Comparison of ENCODE assay signal across 22 mouse cellular contexts in genomic region chr3:122186975-122187374, GRCm38 (mm10). TPM values are rescaled to one million over a fixed set of nuclear protein-coding genes. Genes with fewer than 3 reads are reported as not detected.
DNase-seq lines count a peak whose midpoint lies in the region; ATAC-seq and TF ChIP-seq lines count a peak whose summit lies in the region.
"Had no signal": no experiment of that assay in that cellular context is flagged by ENCODE, and none has a peak within 500 bp of the region (broad histone marks: within the 10 kb centered on the region; RNA-seq: fewer than 3 reads in every experiment).

No protein-coding gene starts in this region.

- DNase-seq in liver, embryonic 13.5 days, result peak; percentile 14
- DNase-seq in testis, postnatal 10 days (ENCODE audit: low spot score), result no peak
- DNase-seq in thymus, adult 2 months, result no peak
- DNase-seq: adrenal gland, postnatal 36 days; cerebellum, adult 18-20 months; cerebellum, postnatal 25 days; forebrain, postnatal 0 days; heart, adult 11 months; kidney, adult 2 months; kidney, postnatal 25 days; left cerebral cortex, postnatal 4 days; right cerebral cortex, adult 18-20 months had no signal

- TF ChIP-seq CTCF in thymus, adult 2 months (IDR thresholded peaks at IDR 0.05; ENCODE audit: borderline replicate concordance, control insufficient read depth, extremely low read depth, insufficient read depth, low read length, poor library complexity), result no peak

- no peak for ATAC-seq in megakaryocyte, adult 5-6 weeks (ENCODE audit: poor library complexity, severe bottlenecking)
- ATAC-seq in common myeloid progenitor, adult 5-6 weeks (replicated peaks; ENCODE audit: low read depth, poor library complexity, severe bottlenecking), result peak; percentile 94
- peak; percentile 68 for ATAC-seq in liver, embryonic 13.5 days (ENCODE audit: low read depth)
- no peak for ATAC-seq in kidney, embryonic 14.5 days (ENCODE audit: low FRiP score, low TSS enrichment)
- ATAC-seq: forebrain, postnatal 0 days; hindbrain, postnatal 0 days had no signal

- no peaks in the 10 kb centered on the region for H3K9me3 ChIP-seq in megakaryocyte, embryonic 14.5 days
- no peaks in the 10 kb centered on the region for H3K9me3 ChIP-seq in liver, embryonic 13.5 days (replicated peaks)
- no peaks in the 10 kb centered on the region for H3K9me3 ChIP-seq in kidney, embryonic 14.5 days (ENCODE audit: control insufficient read depth, low read length)
- H3K9me3 ChIP-seq: embryonic facial prominence, embryonic 15.5 days; forebrain, embryonic 10.5 days; hindbrain, embryonic 10.5 days; midbrain, embryonic 12.5 days; neural tube, embryonic 13.5 days had no signal

- WGBS in liver, embryonic 13.5 days (ENCODE audit: insufficient replicate concordance), result 10% methylated on average over 1 of the region's 1 CpGs
- 28% methylated on average over 1 of the region's 1 CpGs for WGBS in thymus, adult 2 months
- WGBS in kidney, embryonic 14.5 days, result 77% methylated on average over 1 of the region's 1 CpGs

- H3K27ac ChIP-seq in liver, embryonic 13.5 days, result no peak overlapping the region
- H3K27ac ChIP-seq in thymus, adult 2 months (ENCODE audit: control insufficient read depth, insufficient read depth, low read length), result no peak overlapping the region
- H3K27ac ChIP-seq in kidney, embryonic 14.5 days (ENCODE audit: low read depth, low read length), result no peak overlapping the region
- H3K27ac ChIP-seq: embryonic facial prominence, embryonic 15.5 days; forebrain, embryonic 10.5 days; hindbrain, embryonic 10.5 days; hindbrain, postnatal 0 days; midbrain, embryonic 12.5 days; neural tube, embryonic 13.5 days had no signal

- TF ChIP-seq POLR2A in thymus, adult 2 months (IDR thresholded peaks at IDR 0.05; ENCODE audit: control insufficient read depth, extremely low read depth, insufficient read depth, low read length, poor library complexity), result no peak

- H3K36me3 ChIP-seq in megakaryocyte, embryonic 14.5 days (replicated peaks; ENCODE audit: low read length), result no peaks in the 10 kb centered on the region
- no peaks in the 10 kb centered on the region for H3K36me3 ChIP-seq in liver, embryonic 13.5 days
- H3K36me3 ChIP-seq in thymus, adult 2 months (ENCODE audit: control insufficient read depth, insufficient read depth, low read length), result no peaks in the 10 kb centered on the region
- no peaks in the 10 kb centered on the region for H3K36me3 ChIP-seq in kidney, embryonic 14.5 days (ENCODE audit: control insufficient read depth, insufficient read depth, low read length)
- H3K36me3 ChIP-seq: embryonic facial prominence, embryonic 15.5 days; forebrain, embryonic 10.5 days; hindbrain, embryonic 10.5 days; midbrain, embryonic 12.5 days; neural tube, embryonic 13.5 days had no signal

- H3K4me3 ChIP-seq in megakaryocyte, embryonic 14.5 days (replicated peaks), result peak overlapping the region; percentile 23
- no peak overlapping the region for H3K4me3 ChIP-seq in liver, embryonic 13.5 days (replicated peaks)
- H3K4me3 ChIP-seq in thymus, adult 2 months (ENCODE audit: control insufficient read depth, insufficient read depth, low read length), result no peak overlapping the region
- H3K4me3 ChIP-seq in kidney, embryonic 14.5 days (ENCODE audit: low read length), result no peak overlapping the region
- H3K4me3 ChIP-seq: embryonic facial prominence, embryonic 15.5 days; forebrain, embryonic 10.5 days; hindbrain, embryonic 10.5 days; midbrain, embryonic 12.5 days; neural tube, embryonic 13.5 days had no signal

- H3K27me3 ChIP-seq in megakaryocyte, embryonic 14.5 days (replicated peaks), result no peaks in the 10 kb centered on the region
- H3K27me3 ChIP-seq in liver, embryonic 13.5 days, result no peaks in the 10 kb centered on the region
- no peaks in the 10 kb centered on the region for H3K27me3 ChIP-seq in thymus, adult 2 months (ENCODE audit: control insufficient read depth, insufficient read depth, low read length)
- H3K27me3 ChIP-seq in kidney, embryonic 14.5 days (ENCODE audit: control insufficient read depth, insufficient read depth, low read length), result no peaks in the 10 kb centered on the region
- H3K27me3 ChIP-seq: embryonic facial prominence, embryonic 15.5 days; midbrain, embryonic 12.5 days; neural tube, embryonic 13.5 days had no signal

- no peak overlapping the region for H3K4me2 ChIP-seq in liver, embryonic 13.5 days
- no peak overlapping the region for H3K4me2 ChIP-seq in kidney, embryonic 14.5 days (replicated peaks; ENCODE audit: low read depth, low read length)
- H3K4me2 ChIP-seq: embryonic facial prominence, embryonic 15.5 days; midbrain, embryonic 12.5 days; neural tube, embryonic 13.5 days had no signal

- peaks cover 58% of the 10 kb centered on the region for H3K4me1 ChIP-seq in megakaryocyte, embryonic 14.5 days
- 0 out of 2 replicates have a peak, but pooled peaks cover 4% of the 10 kb centered on the region for H3K4me1 ChIP-seq in liver, embryonic 13.5 days (replicated peaks)
- no peaks in the 10 kb centered on the region for H3K4me1 ChIP-seq in thymus, adult 2 months (replicated peaks; ENCODE audit: control insufficient read depth, insufficient read depth, low read length)
- H3K4me1 ChIP-seq in kidney, embryonic 14.5 days (ENCODE audit: control insufficient read depth, insufficient read depth, low read length), result no peaks in the 10 kb centered on the region
- H3K4me1 ChIP-seq: embryonic facial prominence, embryonic 15.5 days; forebrain, embryonic 10.5 days; hindbrain, embryonic 10.5 days; midbrain, embryonic 12.5 days; neural tube, embryonic 13.5 days had no signal

- no peak overlapping the region for H3K9ac ChIP-seq in liver, embryonic 13.5 days
- no peak overlapping the region for H3K9ac ChIP-seq in kidney, embryonic 14.5 days (ENCODE audit: low read depth, low read length)
- H3K9ac ChIP-seq: embryonic facial prominence, embryonic 15.5 days; forebrain, postnatal 0 days; midbrain, embryonic 12.5 days; neural tube, embryonic 13.5 days had no signal

RNA-seq across cellular contexts. Expression of gene Gclm, which starts 58.4 kb away (rescaled TPM):
- polyA plus RNA-seq in megakaryocyte, embryonic 14.5 days (2012; ENCODE audit: insufficient read depth, low replicate concordance), result 799 and 1,910 TPM in 2 replicates
- 59.2 and 67.7 TPM in 2 replicates for total RNA-seq in megakaryocyte, adult 5-6 weeks (2015)
- total RNA-seq in megakaryocyte, adult 5-6 weeks (2017), result 20.2 and 28.8 TPM in 2 replicates
- 94.7 and 97.4 TPM in 2 replicates for total RNA-seq in common myeloid progenitor, adult 5-6 weeks (2017)
- 455 and 466 TPM in 2 replicates for polyA plus RNA-seq in liver, embryonic 13.5 days (2015; fragmentation: Nextera tagmentation; extraction: Ambion mirVana)
- polyA plus RNA-seq in thymus, adult 2 months (2012; rRNA removed), result 32.5 and 53.3 TPM in 2 replicates
- polyA plus RNA-seq in kidney, embryonic 14.5 days (2014; fragmentation: Nextera tagmentation; extraction: Ambion mirVana), result 67.9 and 76.2 TPM in 2 replicates

Comparison
In these comparisons a context has a peak if more than half of its experiments do, and no peak if none do; other contexts are left out.
1. ATAC-seq: peak in common myeloid progenitor, adult 5-6 weeks (single experiment) and liver, embryonic 13.5 days (single experiment); none in megakaryocyte, adult 5-6 weeks (single experiment) and kidney, embryonic 14.5 days (single experiment).